Mouse (Mus musculus): ENCODE results near the gene 4933407L21Rik. TPM values are rescaled to one million over a fixed set of nuclear protein-coding genes. Genes with fewer than 3 reads are reported as not detected.

The 4933407L21Rik gene
- polyA plus RNA-seq (2014; fragmentation: Illumina TruSeq; extraction: RNeasy Lipid Tissue Mini Kit (QIAGEN cat#74804)), result not detected

GRCm38 (mm10) chr1:85928057-85928687, at the start of gene 4933407L21Rik:
Gene 4933407L21Rik, plus strand, starts transcription at chr1:85928483.

GRCm38 (mm10) chr1:85894231-85894747, 34.0 kb upstream of the 4933407L21Rik start, which contains the start of gene Itm2c:
Gene Itm2c, plus strand, starts transcription at chr1:85894281.

GRCm38 (mm10) chr1:85960873-85961272, 32.6 kb downstream of the 4933407L21Rik start, which contains the start of gene Gpr55:
Gene Gpr55, minus strand, starts transcription at chr1:85961007.

Other genes starting within 250 kb of the 4933407L21Rik start
- gene A630001G21Rik, start 149.8 kb upstream of the 4933407L21Rik start, polyA plus RNA-seq (2014; fragmentation: Illumina TruSeq; extraction: RNeasy Lipid Tissue Mini Kit (QIAGEN cat#74804)), result 1.6 TPM
- 214 TPM for gene Cab39, start 135.0 kb upstream of the 4933407L21Rik start, polyA plus RNA-seq (2014; fragmentation: Illumina TruSeq; extraction: RNeasy Lipid Tissue Mini Kit (QIAGEN cat#74804))
- 5.5 TPM for gene Itm2c, start 34.2 kb upstream of the 4933407L21Rik start, polyA plus RNA-seq (2014; fragmentation: Illumina TruSeq; extraction: RNeasy Lipid Tissue Mini Kit (QIAGEN cat#74804))
- 0.31 TPM for gene Gpr55, start 32.5 kb downstream of the 4933407L21Rik start, polyA plus RNA-seq (2014; fragmentation: Illumina TruSeq; extraction: RNeasy Lipid Tissue Mini Kit (QIAGEN cat#74804))
- gene Spata3, start 88.3 kb downstream of the 4933407L21Rik start, polyA plus RNA-seq (2014; fragmentation: Illumina TruSeq; extraction: RNeasy Lipid Tissue Mini Kit (QIAGEN cat#74804)), result not detected
- 0.51 TPM for gene 2810459M11Rik, start 117.4 kb downstream of the 4933407L21Rik start, polyA plus RNA-seq (2014; fragmentation: Illumina TruSeq; extraction: RNeasy Lipid Tissue Mini Kit (QIAGEN cat#74804))
- 237 TPM for gene Psmd1, start 135.9 kb downstream of the 4933407L21Rik start, polyA plus RNA-seq (2014; fragmentation: Illumina TruSeq; extraction: RNeasy Lipid Tissue Mini Kit (QIAGEN cat#74804))
- 1.1 TPM for gene Htr2b, start 183.5 kb downstream of the 4933407L21Rik start, polyA plus RNA-seq (2014; fragmentation: Illumina TruSeq; extraction: RNeasy Lipid Tissue Mini Kit (QIAGEN cat#74804))
- not detected for gene Gm21972, start 205.2 kb downstream of the 4933407L21Rik start, polyA plus RNA-seq (2014; fragmentation: Illumina TruSeq; extraction: RNeasy Lipid Tissue Mini Kit (QIAGEN cat#74804))
- gene Armc9, start 226.3 kb downstream of the 4933407L21Rik start, polyA plus RNA-seq (2014; fragmentation: Illumina TruSeq; extraction: RNeasy Lipid Tissue Mini Kit (QIAGEN cat#74804)), result 11.9 TPM

Measured in ovary, adult 10 weeks (tissue).